Mouse (Mus musculus) olfactory bulb, adult 2 months (tissue): Measurements from ENCODE around the gene Entpd8. TPM values are rescaled to one million over a fixed set of nuclear protein-coding genes. Genes with fewer than 3 reads are reported as not detected.

Experiments used
- H3K27ac ChIP-seq: fragments of 200-500 bp; 2 replicates; pipeline ENCODE4 v1.5.1; 2012; ENCODE audit warnings: low read depth, low read length; ENCODE audit not compliant: insufficient read depth
- H3K4me1 ChIP-seq: fragments of 200-500 bp; 2 replicates; pipeline ENCODE4 v1.6.1; 2012; ENCODE audit warnings: low read length; ENCODE audit not compliant: control insufficient read depth, insufficient read depth
- H3K4me3 ChIP-seq: fragments of 200-500 bp; 2 replicates; pipeline ENCODE4 v1.5.1; 2012; ENCODE audit warnings: mild to moderate bottlenecking, low read depth, low read length, moderate library complexity; ENCODE audit not compliant: insufficient read depth
- CTCF ChIP-seq: fragments of 200-500 bp; IDR thresholded peaks from 2 replicates; pipeline ENCODE4 v1.5.1; 2012; ENCODE audit warnings: low read depth, mild to moderate bottlenecking, low read length, moderate library complexity; ENCODE audit not compliant: insufficient read depth
- POLR2A ChIP-seq: fragments of 200-500 bp; IDR thresholded peaks from 2 replicates; pipeline ENCODE4 v1.6.1; 2012; ENCODE audit warnings: mild to moderate bottlenecking, low read depth, low read length, moderate library complexity; ENCODE audit not compliant: insufficient read depth
- WGBS: fragments of 180-500 bp; shearing (Covaris S2); methylation state at CpG from one replicate; pipeline ENCODE4 v1.1.7; 2018; 5-methylcytosine and 5-hydroxymethylcytosine counted together
- polyA plus RNA-seq: library from polyadenylated mRNA; stranded (reverse); fragments of >200 nt; gene quantifications from 2 replicates; pipeline ENCODE4 v1.2.4, GENCODE M21; 2012; ENCODE audit warnings: low replicate concordance; ENCODE audit not compliant: missing spikeins, insufficient read depth, insufficient read length

The Entpd8 gene
- polyA plus RNA-seq, 1 experiment = not detected

- Histone ChIP-seq H3K4me3 (no peak overlapping the region), H3K4me1 (no peaks in the 10 kb centered on the region), H3K27ac (no peak overlapping the region)
- 79% methylated on average over 5 of the region's 5 CpGs for WGBS
- TF ChIP-seq POLR2A = no peak
- no peak for TF ChIP-seq CTCF
Measured at GRCm38 (mm10) chr2:25085571-25085970, 5.5 kb downstream of the Entpd8 start.

DNA sequence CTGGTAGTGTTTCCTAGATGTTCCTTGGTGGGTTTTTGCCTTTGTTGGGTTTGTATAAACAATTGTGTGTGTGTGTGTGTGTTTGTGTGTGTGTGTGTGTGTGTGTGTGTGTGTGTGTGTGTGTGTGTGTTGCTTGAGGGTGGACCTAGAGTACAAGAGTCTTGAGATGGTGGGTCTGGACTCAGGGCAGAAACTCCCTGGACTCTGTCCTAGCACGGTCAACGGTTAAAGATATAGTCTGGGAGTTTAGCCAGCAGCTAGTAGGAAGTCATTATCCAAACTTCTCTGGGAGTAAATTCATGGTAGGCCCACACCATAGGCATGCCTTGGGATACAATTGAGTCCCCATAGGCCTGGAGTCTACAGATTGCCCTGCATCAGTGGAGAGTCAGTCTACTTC is 7.7 kb downstream of the Entpd8 start:
- WGBS = 72% methylated on average over 2 of the region's 2 CpGs
- H3K4me3 ChIP-seq = no peak overlapping the region
- TF ChIP-seq CTCF (no peak), POLR2A (no peak)
- H3K4me1 ChIP-seq = no peaks in the 10 kb centered on the region
- no peak overlapping the region for H3K27ac ChIP-seq

DNA sequence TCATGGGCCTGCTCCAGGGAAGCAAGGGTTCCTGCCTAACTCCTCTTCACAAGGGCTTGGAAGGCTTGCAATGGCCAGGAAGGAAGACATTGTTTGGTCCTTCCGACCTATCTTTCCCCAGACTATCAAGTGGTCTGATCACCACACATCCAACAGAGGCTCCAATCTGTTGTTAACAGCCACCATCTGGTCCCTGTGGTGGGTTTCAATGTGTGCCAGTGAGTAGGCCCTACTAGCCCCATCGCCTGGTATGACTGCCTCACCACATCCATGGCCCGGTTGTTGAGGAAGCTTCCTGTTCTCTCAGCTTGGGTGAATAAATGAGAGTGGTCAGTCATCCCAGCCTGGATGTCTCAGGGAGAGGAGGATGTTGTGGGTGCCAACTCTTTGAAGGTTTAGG is 8.5 kb downstream of the Entpd8 start:
- Histone ChIP-seq H3K27ac (no peak overlapping the region), H3K4me1 (no peaks in the 10 kb centered on the region), H3K4me3 (no peak overlapping the region)
- WGBS = 92% methylated on average over 3 of the region's 3 CpGs
- TF ChIP-seq POLR2A = no peak
- no peak for TF ChIP-seq CTCF

DNA sequence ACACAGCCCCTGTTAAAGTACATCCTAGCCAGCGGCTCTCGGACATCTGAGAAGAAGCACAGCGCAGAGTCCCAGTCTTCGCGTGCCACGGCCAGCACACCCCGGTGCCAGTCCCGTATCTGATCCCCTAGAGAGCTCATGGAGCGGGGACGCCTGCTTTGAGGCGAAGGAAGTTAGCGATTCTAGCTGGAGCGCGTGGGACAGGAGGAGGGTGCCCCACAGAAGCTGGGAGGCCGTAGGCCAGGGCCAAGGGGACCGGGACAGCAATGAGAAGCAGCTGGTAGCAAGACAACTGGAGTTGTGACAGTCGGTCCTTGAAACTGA is 14.6 kb downstream of the Entpd8 start:
- H3K4me3 ChIP-seq = no peak overlapping the region
- 72% methylated on average over 17 of the region's 17 CpGs for WGBS
- H3K27ac ChIP-seq = no peak overlapping the region
- H3K4me1 ChIP-seq = peaks cover 3% of the 10 kb centered on the region; the same call in 1 of the 2 replicates
- no peak for TF ChIP-seq POLR2A
- no peak for TF ChIP-seq CTCF

DNA sequence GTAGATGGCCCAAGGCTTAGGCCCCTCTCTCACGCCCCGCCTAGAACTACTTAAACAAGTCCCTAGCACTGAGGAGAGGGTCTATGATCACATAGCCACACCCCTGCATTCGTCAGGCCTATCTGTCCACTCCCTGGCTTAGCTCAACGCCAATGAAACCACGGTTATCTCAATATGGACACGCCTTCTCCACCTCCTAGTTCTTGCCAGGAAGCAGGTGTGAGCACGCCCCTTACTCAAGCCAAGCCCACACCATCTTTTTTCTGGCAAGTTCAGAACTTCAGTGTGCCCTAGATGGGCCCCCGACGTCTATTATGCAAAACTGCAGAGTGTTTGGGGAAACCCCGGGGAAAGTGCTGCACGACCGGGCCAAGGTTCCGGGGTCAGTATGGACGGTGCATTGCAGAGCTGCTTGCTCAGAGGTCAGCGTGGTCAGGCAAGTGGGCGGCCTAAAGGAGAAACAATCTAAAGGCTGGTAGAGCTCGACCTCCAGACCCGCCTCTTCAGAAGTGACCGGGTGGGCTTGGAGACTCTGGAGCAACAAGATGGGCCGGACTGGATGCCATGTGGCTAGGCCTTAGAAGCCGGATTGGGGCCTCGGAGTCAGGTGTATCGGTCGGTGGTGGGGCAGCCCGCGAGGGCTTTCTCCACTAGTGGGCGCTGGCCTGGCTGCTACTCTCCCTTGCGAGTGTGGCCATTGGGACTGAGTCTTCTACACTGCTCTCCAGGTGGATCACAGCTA is 15.2 kb downstream of the Entpd8 start, which contains the start of gene Noxa1:
Noxa1 (minus strand) TSS at position 41 of the 742 bp plus-strand sequence.
- Histone ChIP-seq H3K4me3 (no peak within 1 kb of the TSS), H3K27ac (no peak within 1 kb of the TSS), H3K4me1 (peaks cover 3% of the 10 kb centered on the region; the same call in 1 of the 2 replicates)
- TF ChIP-seq POLR2A = no peak
- no peak for TF ChIP-seq CTCF
- 71% methylated on average over 28 of the region's 28 CpGs for WGBS

DNA sequence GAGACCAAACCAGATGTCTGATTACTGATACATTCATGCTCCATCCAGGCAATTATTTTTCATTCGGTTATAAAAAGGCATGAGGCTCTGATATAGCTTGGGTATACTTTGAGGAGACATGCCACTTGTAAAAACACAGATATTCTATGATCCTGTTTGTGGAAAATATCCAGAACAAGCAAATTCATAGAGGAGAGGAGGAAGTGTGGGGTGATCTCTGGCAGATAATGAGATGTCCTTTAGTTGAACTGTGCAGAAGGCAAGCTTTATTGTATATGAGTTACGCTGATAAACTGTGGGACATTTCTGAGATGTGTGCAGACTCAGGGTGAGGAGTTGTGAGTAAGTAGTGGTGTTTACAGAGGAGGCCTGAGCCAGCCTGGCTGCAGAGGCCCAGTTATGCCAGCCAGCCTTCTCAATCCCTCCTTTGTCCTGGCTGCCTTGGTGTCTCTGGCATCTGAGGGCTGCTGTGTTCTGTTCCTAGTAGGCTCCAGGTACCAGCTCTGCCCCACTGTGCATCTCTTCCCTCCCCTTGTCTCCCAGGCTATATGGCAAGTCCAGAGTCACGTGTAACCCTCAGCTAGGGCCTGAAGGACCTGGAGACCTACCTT is 18.0 kb downstream of the Entpd8 start:
- WGBS = 73% methylated on average over 3 of the region's 3 CpGs
- Histone ChIP-seq H3K4me1 (peaks cover 3% of the 10 kb centered on the region; the same call in 1 of the 2 replicates), H3K4me3 (no peak overlapping the region), H3K27ac (no peak overlapping the region)
- TF ChIP-seq CTCF = no peak
- TF ChIP-seq POLR2A = no peak

DNA sequence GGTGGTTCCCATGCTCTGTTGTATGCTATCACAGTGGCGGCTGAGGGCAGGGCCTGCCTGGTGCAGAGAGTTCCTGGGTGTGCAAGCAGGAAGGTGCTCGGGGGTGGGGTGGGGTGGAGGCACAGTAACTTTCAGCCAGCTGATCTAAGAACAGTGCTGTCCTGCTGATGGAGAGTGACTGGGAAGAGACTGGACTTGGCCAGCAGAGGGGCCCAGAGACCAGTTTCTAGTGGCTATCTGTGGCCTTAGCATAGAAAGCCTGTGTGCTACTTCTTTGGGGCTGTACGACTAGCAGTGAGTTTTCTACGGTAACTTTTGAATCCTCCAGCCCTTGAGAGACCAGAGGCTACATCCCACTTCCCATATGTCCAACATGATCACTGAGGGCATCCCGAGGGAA is 18.9 kb downstream of the Entpd8 start:
- no peak for TF ChIP-seq CTCF
- TF ChIP-seq POLR2A = no peak
- WGBS = 60% methylated on average over 5 of the region's 5 CpGs
- no peak overlapping the region for H3K27ac ChIP-seq

DNA sequence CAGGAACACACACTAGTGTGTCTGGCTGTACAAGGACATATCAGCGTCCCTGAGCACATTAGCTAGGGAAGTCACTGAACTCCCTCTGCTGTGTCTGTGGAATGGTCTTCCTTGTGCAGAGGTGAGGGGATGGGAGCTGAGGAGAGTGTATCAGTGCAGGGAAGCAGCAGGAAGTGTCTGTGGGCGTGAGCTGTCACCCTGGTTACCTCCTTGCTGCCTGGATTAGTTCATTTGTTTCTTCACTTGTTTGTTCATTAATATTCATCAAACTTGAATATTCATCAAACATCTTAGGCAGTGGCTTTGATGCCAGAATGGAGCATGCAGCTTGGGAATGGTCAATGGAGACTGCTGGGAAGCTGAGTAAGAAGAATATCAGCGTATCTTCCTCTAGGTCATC is 19.6 kb downstream of the Entpd8 start:
- Histone ChIP-seq H3K27ac (no peak overlapping the region), H3K4me3 (no peak overlapping the region), H3K4me1 (peaks cover 3% of the 10 kb centered on the region; the same call in 1 of the 2 replicates)
- TF ChIP-seq POLR2A (no peak), CTCF (no peak)
- 66% methylated on average over 3 of the region's 3 CpGs for WGBS

More for the DNA sequence above, 18.9 kb downstream of the Entpd8 start:
- Histone ChIP-seq H3K4me3 (no peak overlapping the region), H3K4me1 (peaks cover 3% of the 10 kb centered on the region; the same call in 1 of the 2 replicates)

- WGBS = 92% methylated on average over 2 of the region's 2 CpGs
- TF ChIP-seq CTCF = no peak
- TF ChIP-seq POLR2A = no peak
- Histone ChIP-seq H3K4me3 (no peak overlapping the region), H3K27ac (no peak overlapping the region), H3K4me1 (no peaks in the 10 kb centered on the region)
Measured at GRCm38 (mm10) chr2:25104122-25104521, 24.0 kb downstream of the Entpd8 start.
